9 mouse cellular contexts compared by ENCODE assay signal in the genomic region with DNA sequence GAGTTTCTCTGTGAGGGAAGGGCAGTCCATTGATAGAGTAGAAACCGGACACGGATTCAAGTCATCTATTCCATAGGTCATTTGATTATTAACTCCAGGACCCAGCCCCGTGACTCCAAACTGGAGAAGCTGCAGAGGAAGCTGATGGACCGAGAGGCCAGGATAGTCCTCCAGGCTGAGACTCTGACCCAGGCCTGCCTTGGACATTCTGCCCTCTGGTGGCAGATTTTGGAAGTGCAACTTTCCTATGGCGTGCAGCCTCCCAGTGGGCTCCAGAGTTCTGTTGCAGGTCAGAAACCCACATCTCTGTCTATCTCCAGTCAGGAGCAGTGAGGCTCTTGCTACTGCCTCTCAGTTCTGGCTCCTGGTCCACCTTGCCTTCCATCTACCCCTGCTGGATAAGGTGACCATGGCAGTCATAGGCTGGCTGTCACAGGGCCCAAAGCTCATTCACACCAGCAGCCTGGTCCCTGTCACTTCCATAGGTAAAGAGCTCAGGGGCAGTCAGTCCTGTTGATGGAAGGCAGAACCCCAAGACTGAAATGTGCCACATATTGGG. TPM values are rescaled to one million over a fixed set of nuclear protein-coding genes. Genes with fewer than 3 reads are reported as not detected.
DNase-seq lines count a peak whose midpoint lies in the region; ATAC-seq lines count a peak whose summit lies in the region.
"Had no signal": no experiment of that assay in that cellular context is flagged by ENCODE, and none has a peak within 500 bp of the region (broad histone marks: within the 10 kb centered on the region; RNA-seq: fewer than 3 reads in every experiment).

No protein-coding gene starts in this region.

- no peak overlapping the region for H3K4me2 ChIP-seq in forebrain, embryonic 15.5 days (replicated peaks)
- H3K4me2 ChIP-seq: heart, embryonic 13.5 days had no signal

- 37% methylated on average over 5 of the region's 5 CpGs for WGBS in forebrain, embryonic 15.5 days

- H3K36me3 ChIP-seq in forebrain, embryonic 15.5 days: no peaks in the 10 kb centered on the region
- H3K36me3 ChIP-seq: heart, embryonic 13.5 days had no signal

- DNase-seq in 3T3-L1 (ENCODE audit: low read depth, low spot score): peak; percentile 64
- peak; percentile 44 to 45 for DNase-seq in CD8-positive naive resting alpha-beta T cell, adult 2 months (ENCODE audit: low read depth in 2 of 2, low spot score in 2 of 2)
- DNase-seq in c-Kit-negative CD71-positive TER-119-positive erythroid progenitor cells, embryonic 14.5 days (ENCODE audit: low read depth, low spot score): peak; percentile 17
- peak; percentile 64 for DNase-seq in kidney, adult 18-20 months
- peak; percentile 60 to 73 for DNase-seq in lung, adult 18-20 months
- peak; percentile 78 for DNase-seq in retina, embryonic 14.5 days (ENCODE audit: low spot score)
- peak; percentile 14 for DNase-seq in yolk sac, embryonic 10.5 days (ENCODE audit: low spot score)

- no peaks in the 10 kb centered on the region for H3K4me1 ChIP-seq in forebrain, embryonic 15.5 days
- H3K4me1 ChIP-seq: heart, embryonic 13.5 days had no signal

- no peaks in the 10 kb centered on the region for H3K27me3 ChIP-seq in forebrain, embryonic 15.5 days
- H3K27me3 ChIP-seq: heart, embryonic 13.5 days had no signal

- no peak overlapping the region for H3K9ac ChIP-seq in forebrain, embryonic 15.5 days (replicated peaks)
- H3K9ac ChIP-seq: heart, embryonic 13.5 days had no signal

- H3K9me3 ChIP-seq in forebrain, embryonic 15.5 days: no peaks in the 10 kb centered on the region

- H3K4me3 ChIP-seq in forebrain, embryonic 15.5 days: no peak overlapping the region
- H3K4me3 ChIP-seq: heart, embryonic 13.5 days had no signal

- 0 out of 2 replicates have a peak, but pooled peaks have one; percentile 26 for ATAC-seq in forebrain, embryonic 15.5 days (replicated peaks)

- no peak overlapping the region for H3K27ac ChIP-seq in forebrain, embryonic 15.5 days (replicated peaks)
- H3K27ac ChIP-seq: heart, embryonic 13.5 days had no signal

RNA-seq across cellular contexts. Expression of gene Slc24a4, which starts 53.3 kb away (rescaled TPM):
- 1.2 and 1.3 TPM in 2 replicates for polyA plus RNA-seq in forebrain, embryonic 15.5 days (2015; fragmentation: Nextera tagmentation; extraction: Ambion mirVana)

Comparison
In these comparisons a context has a peak if more than half of its experiments do, and no peak if none do; other contexts are left out.
1. DNase-seq: peak in every context shown above with its lines; median percentile 78 in retina, embryonic 14.5 days; 66 in lung, adult 18-20 months; 64 in 3T3-L1; 64 in kidney, adult 18-20 months; 44 in CD8-positive naive resting alpha-beta T cell, adult 2 months; 17 in c-Kit-negative CD71-positive TER-119-positive erythroid progenitor cells, embryonic 14.5 days; 14 in yolk sac, embryonic 10.5 days.